Mouse (Mus musculus) cortical plate, adult 2 months (tissue): Measurements from ENCODE around the gene Zfp629.
"Not testable (repeated sequence)": the region's sequence is repeated elsewhere in the genome, so short reads cannot be mapped to it uniquely, and the experiment has no call there.

ENCODE experiments used
- CTCF ChIP-seq: fragments of 200-500 bp; IDR thresholded peaks from 2 replicates; pipeline ENCODE4 v1.5.1; 2011; ENCODE audit warnings: mild to moderate bottlenecking, control low read depth, low read length; ENCODE audit not compliant: insufficient read depth; ENCODE audit errors: extremely low read depth
- POLR2A ChIP-seq: fragments of 200-500 bp; IDR thresholded peaks from 2 replicates; pipeline ENCODE4 v1.6.1; 2011; ENCODE audit warnings: mild to moderate bottlenecking, low read length, control low read depth; ENCODE audit not compliant: insufficient read depth; ENCODE audit errors: extremely low read depth

- not testable (repeated sequence) for TF ChIP-seq POLR2A, CTCF
Observed at GRCm38 (mm10) chr7:127618402-127618801, 2.8 kb upstream of the Zfp629 start.
